Mouse (Mus musculus) ES-E14 (cell line): ENCODE measurements at regions not wholly inside any gene's neighbourhood (a gene's known extent, or its start where the extent isn't known, plus 50 kb on each side); places are given as distances from the start of the nearest gene placed in this dataset.

Experiments
- DNase-seq: peaks from one replicate; pipeline ENCODE4 v3.0.0-alpha.2; 2013; ENCODE audit warnings: low read depth, low spot score
- H3K27ac ChIP-seq: 2 replicates; pipeline ENCODE4 v1.5.1; 2012; ENCODE audit warnings: low read depth, mild to moderate bottlenecking, low read length, moderate library complexity, mixed read lengths; ENCODE audit not compliant: poor library complexity, insufficient read depth, severe bottlenecking
- H3K36me3 ChIP-seq: 2 replicates; pipeline ENCODE4 v1.6.1; 2012; ENCODE audit warnings: mild to moderate bottlenecking, low read length, moderate library complexity, mixed read lengths; ENCODE audit not compliant: control insufficient read depth, poor library complexity, insufficient read depth, severe bottlenecking
- H3K4me1 ChIP-seq, 2 experiments: fragments of 150-350 bp in 1 of 2; sonication (generic) in 1 of 2; 2 replicates each; pipeline ENCODE4 v1.6.1; 2012; ENCODE audit warnings: low read length in 2 of 2, mild to moderate bottlenecking in 1 of 2, mixed read lengths in 1 of 2; ENCODE audit not compliant: control insufficient read depth in 2 of 2, insufficient read depth in 2 of 2, poor library complexity in 1 of 2
- H3K4me3 ChIP-seq, 2 experiments: fragments of 150-350 bp in 1 of 2; sonication (generic) in 1 of 2; 2 replicates each; pipeline ENCODE4 v1.5.1; 2012; ENCODE audit warnings: low read length in 2 of 2, low read depth in 1 of 2, mild to moderate bottlenecking in 1 of 2, mixed read lengths in 1 of 2; ENCODE audit not compliant: insufficient read depth in 1 of 2, poor library complexity in 1 of 2, severe bottlenecking in 1 of 2
- H3K9ac ChIP-seq: 2 replicates; pipeline ENCODE4 v1.6.1; 2012; ENCODE audit warnings: low read depth, mild to moderate bottlenecking, low read length, mixed read lengths; ENCODE audit not compliant: poor library complexity, insufficient read depth, severe bottlenecking
- H3K9me3 ChIP-seq: fragments of 150-350 bp; sonication (generic); 2 replicates; pipeline ENCODE4 v1.6.1; 2012; ENCODE audit warnings: low read depth, mild to moderate bottlenecking, low read length; ENCODE audit not compliant: control insufficient read depth, insufficient read depth
- CHD2 ChIP-seq: IDR thresholded peaks from 2 replicates; pipeline ENCODE4 v1.6.1; 2014; ENCODE audit warnings: mild to moderate bottlenecking, low read depth, low read length, inconsistent platforms
- HCFC1 ChIP-seq: IDR thresholded peaks from 2 replicates; pipeline ENCODE4 v1.6.1; 2012; ENCODE audit warnings: low read length, inconsistent platforms, borderline replicate concordance; ENCODE audit not compliant: insufficient read depth
- MAFK ChIP-seq: IDR thresholded peaks from 2 replicates; pipeline ENCODE4 v1.6.1; 2014; ENCODE audit warnings: mild to moderate bottlenecking, low read depth, low read length, inconsistent platforms; ENCODE audit not compliant: insufficient read depth
- ZC3H11A ChIP-seq: IDR thresholded peaks from 2 replicates; pipeline ENCODE4 v1.6.1; 2012; ENCODE audit warnings: low read depth, mild to moderate bottlenecking, inconsistent platforms, low read length, borderline replicate concordance
- ZNF384 ChIP-seq: IDR thresholded peaks from 2 replicates; pipeline ENCODE4 v1.6.1; 2012; ENCODE audit warnings: low read depth, low read length, inconsistent platforms
- in situ Hi-C, 2 experiments: fragments of 600-800 bp; cut with MboI; formaldehyde crosslinking; loops; one replicate each; pipeline ENCODE4 v1.15.1; 2025; ENCODE audit warnings: low sequenced_read_pairs in 2 of 2, inconsistent platforms in 1 of 2; ENCODE audit not compliant: unreplicated experiment in 2 of 2

DNA sequence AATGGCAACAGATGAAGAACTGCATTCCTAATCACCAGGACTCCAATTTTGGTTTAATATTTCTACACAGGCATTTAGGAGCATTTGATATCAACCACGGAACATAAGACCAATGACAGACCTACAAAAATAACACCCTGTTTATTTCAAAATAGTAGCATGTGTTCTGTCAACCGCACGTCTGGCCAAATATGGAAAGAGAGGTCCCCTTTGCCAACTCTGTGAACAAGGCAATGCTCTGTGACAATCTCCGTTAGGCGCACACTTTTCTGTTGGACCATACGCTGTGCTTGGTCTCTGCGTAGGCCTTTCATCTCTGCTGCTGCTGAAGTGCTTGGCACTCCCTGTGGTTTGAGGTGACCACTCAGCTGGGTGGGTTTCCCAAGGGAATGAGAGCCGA is 173.2 kb downstream of the Gadd45g start:
- in situ Hi-C loops, result no loop called here
- no peaks in the 10 kb centered on the region for H3K9me3 ChIP-seq
- H3K36me3 ChIP-seq, result no peaks in the 10 kb centered on the region
- peaks cover 0 to 7% of the 10 kb centered on the region in 2 experiments; a peak in 3 of 4 replicates for H3K4me1 ChIP-seq
- TF ChIP-seq MAFK, result no peak
- no peak for TF ChIP-seq CHD2
- no peak for TF ChIP-seq ZC3H11A
- TF ChIP-seq HCFC1, result no peak
- TF ChIP-seq ZNF384, result no peak
- H3K9ac ChIP-seq, result no peak overlapping the region
- H3K27ac ChIP-seq, result no peak overlapping the region
- no peak for DNase-seq
- no peak overlapping the region for H3K4me3 ChIP-seq

DNA sequence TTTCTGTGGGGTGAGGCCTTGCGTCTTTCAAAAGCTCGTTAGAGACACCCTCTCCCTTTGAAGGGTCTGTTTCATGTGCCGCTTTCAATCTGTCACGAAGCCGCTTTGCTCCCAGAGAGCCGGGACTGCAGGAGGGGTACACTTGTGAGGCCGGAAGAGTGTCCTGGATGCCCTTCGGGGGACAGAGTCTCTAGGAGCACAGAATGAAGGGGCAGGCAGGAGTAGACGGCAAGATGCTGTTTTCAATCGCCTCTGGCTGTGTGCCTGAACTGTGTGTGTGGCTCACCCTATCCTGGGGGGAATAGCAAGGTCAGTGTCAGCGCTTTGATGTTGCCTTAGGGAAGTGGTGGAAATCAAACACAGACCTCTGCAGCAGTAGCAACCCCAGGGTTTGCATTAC is 174.7 kb downstream of the Gadd45g start:
- H3K27ac ChIP-seq, result no peak overlapping the region

DNA sequence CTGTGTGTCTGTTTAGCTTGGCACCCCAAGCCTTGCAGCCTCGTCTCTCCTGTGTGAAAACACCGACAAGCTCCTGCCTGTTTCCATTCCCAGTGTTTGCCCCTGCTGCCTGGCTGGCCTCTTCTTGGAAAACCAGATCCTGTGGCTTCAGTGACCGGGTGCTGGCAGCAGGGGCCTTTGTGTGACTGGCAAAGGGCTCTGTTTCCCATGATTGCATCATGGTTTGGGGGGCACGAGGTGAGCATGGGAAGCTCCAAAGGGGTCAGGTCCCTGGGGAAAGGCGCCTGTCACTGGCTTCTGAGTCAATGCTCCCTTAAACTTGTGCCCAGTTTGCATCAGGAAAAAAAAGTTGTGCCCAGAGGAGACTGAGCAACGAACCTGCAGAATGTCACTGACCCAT is 175.3 kb downstream of the Gadd45g start:
- in situ Hi-C loops, result no loop called here
- Histone ChIP-seq H3K4me1 (peaks cover 0 to 2% of the 10 kb centered on the region in 2 experiments; a peak in 1 of 4 replicates), H3K27ac (no peak overlapping the region), H3K9ac (no peak overlapping the region), H3K36me3 (no peaks in the 10 kb centered on the region), H3K4me3 (no peak overlapping the region), H3K9me3 (no peaks in the 10 kb centered on the region)
- TF ChIP-seq ZC3H11A (no peak), CHD2 (no peak), HCFC1 (no peak), ZNF384 (no peak), MAFK (no peak)
- DNase-seq, result no peak

More for the DNA sequence above, 174.7 kb downstream of the Gadd45g start:
- in situ Hi-C loops, result no loop called here
- Histone ChIP-seq H3K4me3 (no peak overlapping the region), H3K4me1 (peaks cover 0 to 3% of the 10 kb centered on the region in 2 experiments; a peak in 1 of 4 replicates), H3K9me3 (no peaks in the 10 kb centered on the region), H3K9ac (no peak overlapping the region), H3K36me3 (no peaks in the 10 kb centered on the region)
- no peak for DNase-seq
- no peak for TF ChIP-seq CHD2
- TF ChIP-seq ZNF384, result no peak
- TF ChIP-seq HCFC1, result no peak
- TF ChIP-seq ZC3H11A, result no peak
- no peak for TF ChIP-seq MAFK

DNA sequence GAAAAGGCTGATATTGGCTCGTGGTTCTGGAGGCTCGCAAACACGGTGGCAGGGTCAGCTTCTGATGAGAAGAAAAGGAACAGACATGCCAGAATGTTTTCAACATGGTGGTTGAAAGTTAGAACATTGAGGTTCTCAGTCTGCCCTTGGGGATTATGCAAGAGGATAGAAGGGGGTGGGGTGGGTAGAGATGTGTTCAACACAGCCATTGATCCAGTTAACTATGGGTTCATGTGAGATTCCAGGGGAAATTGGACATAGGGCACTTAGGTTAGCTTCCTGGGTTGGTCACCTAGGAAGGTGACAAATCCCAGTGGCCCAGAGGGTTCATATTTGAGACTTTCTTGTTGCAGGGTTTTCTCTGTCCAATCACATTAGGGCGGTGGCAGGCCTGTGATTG is 176.1 kb downstream of the Gadd45g start:
- peaks cover 0 to 2% of the 10 kb centered on the region in 2 experiments; a peak in 1 of 4 replicates for H3K4me1 ChIP-seq

GRCm38 (mm10) chr13:52024349-52024748 is 177.9 kb downstream of the Gadd45g start:
- Histone ChIP-seq H3K4me1 (peaks cover 0 to 2% of the 10 kb centered on the region in 2 experiments; a peak in 1 of 4 replicates), H3K27ac (no peak overlapping the region), H3K36me3 (no peaks in the 10 kb centered on the region), H3K9ac (no peak overlapping the region), H3K9me3 (no peaks in the 10 kb centered on the region), H3K4me3 (no peak overlapping the region)
- no peak for DNase-seq
- TF ChIP-seq ZNF384 (no peak), HCFC1 (no peak), CHD2 (no peak), MAFK (no peak), ZC3H11A (no peak)
- in situ Hi-C loops, result no loop called here

More for the DNA sequence above, 176.1 kb downstream of the Gadd45g start:
- Histone ChIP-seq H3K9ac (no peak overlapping the region), H3K36me3 (no peaks in the 10 kb centered on the region), H3K4me3 (no peak overlapping the region), H3K9me3 (no peaks in the 10 kb centered on the region), H3K27ac (no peak overlapping the region)
- in situ Hi-C loops, result no loop called here
- no peak for TF ChIP-seq ZNF384
- TF ChIP-seq CHD2, result no peak
- TF ChIP-seq ZC3H11A, result no peak
- no peak for DNase-seq
